Mouse (Mus musculus) cerebellum, postnatal 4 days (tissue): ENCODE measurements around the gene Brat1.
A peak's percentile ranks its signal among the peaks of the same experiment; 100 is the strongest.
"Not testable (repeated sequence)": the region's sequence is repeated elsewhere in the genome, so short reads cannot be mapped to it uniquely, and the experiment has no call there.

Experiments
- DNase-seq, 2 experiments: peaks; one replicate each; pipeline ENCODE4 v3.0.0; 2022; ENCODE audit warnings: low spot score in 2 of 2, mixed read lengths in 1 of 2

Brat1 gene

GRCm38 (mm10) chr5:140704378-140705251 lies at the start of gene Brat1:
Brat1 (plus strand) TSS chr5:140705011.
- peak; percentile 99 for DNase-seq

- peak in 1 of 2 experiments; percentile 65 for DNase-seq
Measured at GRCm38 (mm10) chr5:140659607-140660272, 45.1 kb upstream of the Brat1 start.

- no peak for DNase-seq
Measured at GRCm38 (mm10) chr5:140660398-140660797, 44.4 kb upstream of the Brat1 start.

GRCm38 (mm10) chr5:140661427-140661826 lies 43.4 kb upstream of the Brat1 start:
- no peak for DNase-seq

- DNase-seq = no peak
Measured at GRCm38 (mm10) chr5:140661875-140662643, 42.8 kb upstream of the Brat1 start.

GRCm38 (mm10) chr5:140662741-140663592 lies 41.8 kb upstream of the Brat1 start:
- no peak for DNase-seq

GRCm38 (mm10) chr5:140663621-140664180 lies 41.1 kb upstream of the Brat1 start:
- peak; percentile 52 to 66 for DNase-seq

GRCm38 (mm10) chr5:140672115-140672514 lies 32.7 kb upstream of the Brat1 start:
- DNase-seq = no peak

- not testable (repeated sequence) for DNase-seq
Measured at GRCm38 (mm10) chr5:140672603-140673002, 32.2 kb upstream of the Brat1 start.

GRCm38 (mm10) chr5:140674036-140674435 lies 30.8 kb upstream of the Brat1 start:
- DNase-seq = no peak

GRCm38 (mm10) chr5:140675079-140675478 lies 29.7 kb upstream of the Brat1 start:
- no peak for DNase-seq

- no peak for DNase-seq
Measured at GRCm38 (mm10) chr5:140675640-140676039, 29.2 kb upstream of the Brat1 start.

- DNase-seq = no peak
Measured at GRCm38 (mm10) chr5:140677137-140677536, 27.7 kb upstream of the Brat1 start.

GRCm38 (mm10) chr5:140680051-140680450 lies 24.8 kb upstream of the Brat1 start:
- DNase-seq = no peak

- no peak for DNase-seq
Measured at GRCm38 (mm10) chr5:140680950-140681349, 23.9 kb upstream of the Brat1 start.

- DNase-seq = no peak
Measured at GRCm38 (mm10) chr5:140682113-140682512, 22.7 kb upstream of the Brat1 start.

GRCm38 (mm10) chr5:140684343-140685148 lies 20.3 kb upstream of the Brat1 start:
- peak in 1 of 2 experiments; percentile 54 for DNase-seq

- DNase-seq = no peak
Measured at GRCm38 (mm10) chr5:140688434-140688833, 16.4 kb upstream of the Brat1 start.

GRCm38 (mm10) chr5:140695987-140696386 lies 8.8 kb upstream of the Brat1 start:
- no peak for DNase-seq

GRCm38 (mm10) chr5:140699776-140700175 lies 5.0 kb upstream of the Brat1 start:
- no peak for DNase-seq
